Mouse (Mus musculus) heart, adult 2 months (tissue): ENCODE measurements around the gene Sytl1. TPM values are rescaled to one million over a fixed set of nuclear protein-coding genes. Genes with fewer than 3 reads are reported as not detected.

Source experiments
- DNase-seq, 2 experiments: peaks; one replicate each; pipeline ENCODE4 v3.0.0; 2021
- H3K27ac ChIP-seq: fragments of 200-600 bp; 2 replicates; pipeline ENCODE4 v1.8.1; 2022
- H3K27me3 ChIP-seq: fragments of 200-500 bp; 2 replicates; pipeline ENCODE4 v1.6.1; 2012; ENCODE audit warnings: mild to moderate bottlenecking, low read length, inconsistent platforms, mixed read lengths; ENCODE audit not compliant: control insufficient read depth, insufficient read depth
- H3K36me3 ChIP-seq: fragments of 200-500 bp; 2 replicates; pipeline ENCODE4 v1.6.1; 2012; ENCODE audit warnings: low read length, inconsistent platforms; ENCODE audit not compliant: control insufficient read depth, insufficient read depth
- H3K4me1 ChIP-seq: fragments of 200-500 bp; 2 replicates; pipeline ENCODE4 v1.6.1; 2011; ENCODE audit warnings: low read length; ENCODE audit not compliant: control insufficient read depth, insufficient read depth
- H3K4me3 ChIP-seq: fragments of 200-600 bp; 2 replicates; pipeline ENCODE4 v1.8.1; 2022
- H3K79me2 ChIP-seq: fragments of 200-500 bp; replicated peaks from 2 replicates; pipeline ENCODE4 v1.6.1; 2012; ENCODE audit warnings: mild to moderate bottlenecking, inconsistent platforms, low read length, moderate library complexity, mixed read lengths; ENCODE audit not compliant: control insufficient read depth, insufficient read depth
- H3K9ac ChIP-seq: fragments of 200-500 bp; 2 replicates; pipeline ENCODE4 v1.6.1; 2012; ENCODE audit warnings: low read depth, mild to moderate bottlenecking, control low read depth, inconsistent platforms, low read length, mixed read lengths
- CTCF ChIP-seq: fragments of 200-600 bp; IDR thresholded peaks from 2 replicates; pipeline ENCODE4 v1.8.1; 2022; ENCODE audit warnings: antibody characterized with exemption, mild to moderate bottlenecking, moderate library complexity
- EP300 ChIP-seq: fragments of 200-500 bp; IDR thresholded peaks from 2 replicates; pipeline ENCODE4 v1.6.1; 2011; ENCODE audit warnings: low read depth, low read length, control low read depth; ENCODE audit not compliant: insufficient read depth
- POLR2A ChIP-seq: fragments of 200-500 bp; IDR thresholded peaks from 2 replicates; pipeline ENCODE4 v1.6.1; 2011; ENCODE audit warnings: mild to moderate bottlenecking, low read depth, low read length, control low read depth; ENCODE audit not compliant: insufficient read depth
- WGBS: fragments of 180-500 bp; shearing (Covaris S2); methylation state at CpG from one replicate; pipeline ENCODE4 v1.1.7; 2018; 5-methylcytosine and 5-hydroxymethylcytosine counted together
- intact Hi-C: fragments of 180-260 bp; cut with DNase I; formaldehyde crosslinking; loops from one replicate; pipeline ENCODE4 v1.15.1; 2025
- polyA plus RNA-seq: library from polyadenylated mRNA; depleted of rRNA; stranded (reverse); fragments of >200 nt; gene quantifications from 2 replicates; pipeline ENCODE4 v1.2.3, GENCODE M21; 2012
- total RNA-seq, 2 experiments: library from RNA; stranded (reverse); gene quantifications; 2 replicates each; pipeline ENCODE4 v1.2.3; 2021

The Sytl1 gene
- total and polyA plus RNA-seq, 3 experiments = 0.29 to 0.80 (median 0.61) TPM

GRCm38 (mm10) chr4:133242710-133243109 is 20.2 kb downstream of the Sytl1 start:
- Histone ChIP-seq H3K27ac (peak overlapping the region; percentile 99), H3K4me1 (peaks cover 9% of the 10 kb centered on the region), H3K79me2 (no peaks in the 10 kb centered on the region), H3K4me3 (no peak overlapping the region), H3K27me3 (no peaks in the 10 kb centered on the region), H3K9ac (no peak overlapping the region), H3K36me3 (no peaks in the 10 kb centered on the region)
- 75% methylated on average over 9 of the region's 9 CpGs for WGBS
- TF ChIP-seq EP300 = no peak
- TF ChIP-seq POLR2A = no peak
- TF ChIP-seq CTCF = no peak
- intact Hi-C loops = no loop called here
- DNase-seq = no peak

GRCm38 (mm10) chr4:133241910-133242309 is 21.0 kb downstream of the Sytl1 start:
- Histone ChIP-seq H3K36me3 (no peaks in the 10 kb centered on the region), H3K79me2 (no peaks in the 10 kb centered on the region), H3K9ac (peak overlapping the region; percentile 44), H3K4me1 (peaks cover 9% of the 10 kb centered on the region), H3K27me3 (no peaks in the 10 kb centered on the region), H3K27ac (peak overlapping the region; percentile 99), H3K4me3 (peak overlapping the region; percentile 95)
- 16% methylated on average over 11 of the region's 11 CpGs for WGBS
- intact Hi-C loops = no loop called here
- no peak for DNase-seq
- TF ChIP-seq EP300 (peak; percentile 1; the same call in 1 of the 2 replicates), POLR2A (no peak; the same call in none of the 2 replicates)

- under 1% methylated on average over 75 of the region's 78 CpGs for WGBS
- Histone ChIP-seq H3K27me3 (no peaks in the 10 kb centered on the region), H3K36me3 (no peaks in the 10 kb centered on the region), H3K4me1 (peaks cover 9% of the 10 kb centered on the region), H3K27ac (peak overlapping the region; percentile 99), H3K4me3 (peak overlapping the region; percentile 95), H3K79me2 (no peaks in the 10 kb centered on the region), H3K9ac (peak overlapping the region; percentile 90)
- intact Hi-C loops = no loop called here
- TF ChIP-seq EP300 = peak; percentile 76; the same call in 1 of the 2 replicates
- peak; percentile 66 for TF ChIP-seq CTCF
- peak; percentile 98 for TF ChIP-seq POLR2A
- DNase-seq = peak; percentile 93 to 95
Observed at GRCm38 (mm10) chr4:133240934-133241908, 21.7 kb downstream of the Sytl1 start.

- DNase-seq = peak; percentile 91 to 93
- 15% methylated on average over 16 of the region's 16 CpGs for WGBS
- TF ChIP-seq EP300 = peak; percentile 100
- peak; percentile 97 for TF ChIP-seq POLR2A
- TF ChIP-seq CTCF = no peak
- Histone ChIP-seq H3K27ac (peak within 1 kb of the TSS; percentile 99), H3K79me2 (no peaks in the 10 kb centered on the region), H3K27me3 (no peaks in the 10 kb centered on the region), H3K36me3 (no peaks in the 10 kb centered on the region), H3K4me1 (peaks cover 9% of the 10 kb centered on the region), H3K9ac (peak within 1 kb of the TSS; percentile 90), H3K4me3 (peak within 1 kb of the TSS; percentile 95)
- intact Hi-C loops = no loop called here
Observed at GRCm38 (mm10) chr4:133240490-133240921, 22.4 kb downstream of the Sytl1 start, which contains the start of gene Map3k6. Gene Map3k6 (plus strand): TSS chr4:133240818.

GRCm38 (mm10) chr4:133237911-133238310 is 25.0 kb downstream of the Sytl1 start:
- 58% methylated on average over 4 of the region's 4 CpGs for WGBS
- intact Hi-C loops = no loop called here
- no peak overlapping the region for H3K9ac ChIP-seq
- H3K36me3 ChIP-seq = no peaks in the 10 kb centered on the region
- H3K4me3 ChIP-seq = no peak overlapping the region
- no peak for DNase-seq
- no peaks in the 10 kb centered on the region for H3K79me2 ChIP-seq
- no peak for TF ChIP-seq POLR2A
- no peak for TF ChIP-seq EP300
- no peak for TF ChIP-seq CTCF
- H3K27ac ChIP-seq = no peak overlapping the region
- H3K4me1 ChIP-seq = peaks cover 5% of the 10 kb centered on the region
- H3K27me3 ChIP-seq = no peaks in the 10 kb centered on the region

GRCm38 (mm10) chr4:133235415-133235814 is 27.5 kb downstream of the Sytl1 start:
- Histone ChIP-seq H3K79me2 (no peaks in the 10 kb centered on the region), H3K9ac (no peak overlapping the region), H3K27me3 (no peaks in the 10 kb centered on the region), H3K4me3 (no peak overlapping the region), H3K4me1 (peaks cover 1% of the 10 kb centered on the region; the same call in 1 of the 2 replicates), H3K36me3 (no peaks in the 10 kb centered on the region), H3K27ac (no peak overlapping the region)
- TF ChIP-seq CTCF (peak; percentile 19), EP300 (no peak), POLR2A (no peak)
- no peak for DNase-seq
- intact Hi-C loops = no loop called here
- 81% methylated on average over 5 of the region's 5 CpGs for WGBS
